Mouse (Mus musculus) heart, postnatal 4 days (tissue): Measurements from ENCODE around the gene Cnbd2. TPM values are rescaled to one million over a fixed set of nuclear protein-coding genes. Genes with fewer than 3 reads are reported as not detected.

Experiments
- microRNA-seq, 2 experiments: library from miRNA; unstranded; fragments of <30 nt; microRNA quantifications; one replicate each; pipeline ENCODE4 v1.2.0; 2021 to 2022
- total RNA-seq, 2 experiments: library from RNA; stranded (reverse); gene quantifications; 2 replicates each; pipeline ENCODE4 v1.2.3; 2021

The Cnbd2 gene
- total RNA-seq, 2 experiments from 2014 or later: 0.88 to 1.5 TPM

Small RNAs within 50 kb of the gene (microRNA-seq; reads per million reads assigned to microRNA genes)
- gene Gm22758 (0 reads per million in 2 experiments), gene Gm22759 (0 reads per million in 2 experiments)

Other genes starting within 250 kb of the Cnbd2 start
- gene Spag4, start 247.1 kb upstream of the Cnbd2 start, total RNA-seq: 1 to 10 TPM in 1 of 2 experiments, under 1 TPM in 1; 0.79 to 1.5 TPM
- 10 to 100 TPM; 16.4 to 19.3 TPM for gene Cpne1, start 200.3 kb upstream of the Cnbd2 start, total RNA-seq
- gene Rbm12, start 200.3 kb upstream of the Cnbd2 start, total RNA-seq: 10 to 100 TPM; 40.2 to 43.6 TPM
- 10 to 100 TPM; 30.3 to 33.8 TPM for gene Gm28036, start 185.2 kb upstream of the Cnbd2 start, total RNA-seq
- 100 to 1,000 TPM; 273 to 278 TPM for gene Romo1, start 168.3 kb upstream of the Cnbd2 start, total RNA-seq
- gene Nfs1, start 168.1 kb upstream of the Cnbd2 start, total RNA-seq: 10 to 100 TPM; 51.5 to 51.9 TPM
- 100 to 1,000 TPM; 264 to 286 TPM for gene Rbm39, start 132.1 kb upstream of the Cnbd2 start, total RNA-seq
- 10 to 100 TPM; 20.5 to 21.3 TPM for gene Phf20, start 115.8 kb upstream of the Cnbd2 start, total RNA-seq
- 10 to 100 TPM; 84.4 to 88.3 TPM for gene Scand1, start 405 bp downstream of the Cnbd2 start, total RNA-seq
- 10 to 100 TPM; 20.5 TPM for gene Epb41l1, start 108.6 kb downstream of the Cnbd2 start, total RNA-seq
- gene Aar2, start 235.3 kb downstream of the Cnbd2 start, total RNA-seq: 10 to 100 TPM; 17.3 to 17.8 TPM